Comparison of ENCODE assay signal across 10 mouse cellular contexts in the genomic region with DNA sequence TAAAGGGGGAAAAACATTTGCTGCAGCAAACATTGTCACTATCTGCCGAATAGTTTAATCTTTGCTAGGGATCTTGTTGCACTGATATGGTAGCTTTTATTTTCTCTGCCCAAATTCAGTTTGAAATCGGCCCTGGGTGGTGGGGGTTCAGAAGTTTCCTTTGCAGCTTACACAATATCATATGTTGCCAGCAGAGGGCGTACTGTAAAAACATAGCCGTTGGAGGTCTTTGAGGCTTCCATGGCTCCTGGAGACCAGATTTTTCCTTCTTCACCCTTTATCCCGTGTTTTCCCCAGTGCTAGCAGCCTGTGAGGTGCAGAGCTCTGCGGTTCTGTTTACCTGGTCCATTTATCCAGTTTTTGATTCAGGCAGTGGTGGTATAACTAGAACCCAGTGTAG. TPM values are rescaled to one million over a fixed set of nuclear protein-coding genes. Genes with fewer than 3 reads are reported as not detected.
A peak's percentile ranks its signal among the peaks of the same experiment; 100 is the strongest.
DNase-seq lines count a peak whose midpoint lies in the region; ATAC-seq and TF ChIP-seq lines count a peak whose summit lies in the region.
"Had no signal": no experiment of that assay in that cellular context is flagged by ENCODE, and none has a peak within 500 bp of the region (broad histone marks: within the 10 kb centered on the region; RNA-seq: fewer than 3 reads in every experiment).

No protein-coding gene starts in this region.

- no peak overlapping the region for H3K27ac ChIP-seq in midbrain, embryonic 11.5 days (ENCODE audit: low read depth, low read length)
- no peak overlapping the region for H3K27ac ChIP-seq in midbrain, embryonic 15.5 days
- no peak overlapping the region for H3K27ac ChIP-seq in cortical plate, adult 2 months (ENCODE audit: insufficient read depth, low read length)
- H3K27ac ChIP-seq in liver, postnatal 0 days (ENCODE audit: low read depth) = no peak overlapping the region
- H3K27ac ChIP-seq: liver, embryonic 13.5 days had no signal

- DNase-seq in adrenal gland, adult (ENCODE audit: inconsistent age in 2 of 2, low spot score in 1 of 2) = peak; percentile 7 to 68
- DNase-seq in adrenal gland, postnatal 4 days (ENCODE audit: low spot score in 2 of 2) = no peak
- DNase-seq in midbrain, embryonic 11.5 days (ENCODE audit: low spot score, missing footprints) = peak; percentile 94
- peak; percentile 70 for DNase-seq in induced T-regulatory cell, adult 2 months (ENCODE audit: low read depth)
- peak; percentile 41 for DNase-seq in liver, postnatal 0 days
- peak; percentile 57 to 60 for DNase-seq in right cerebral cortex, adult 2 months (ENCODE audit: low spot score in 2 of 2)
- DNase-seq: liver, embryonic 13.5 days had no signal

- H3K4me1 ChIP-seq in midbrain, embryonic 11.5 days (ENCODE audit: control insufficient read depth, insufficient read depth, low read length) = no peaks in the 10 kb centered on the region
- H3K4me1 ChIP-seq in midbrain, embryonic 15.5 days = no peaks in the 10 kb centered on the region
- peaks cover 2% of the 10 kb centered on the region; the same call in 1 of the 2 replicates for H3K4me1 ChIP-seq in cortical plate, adult 2 months (ENCODE audit: control insufficient read depth, insufficient read depth, low read length)
- no peaks in the 10 kb centered on the region for H3K4me1 ChIP-seq in liver, postnatal 0 days (ENCODE audit: insufficient read depth)
- H3K4me1 ChIP-seq: liver, embryonic 13.5 days had no signal

- no peak for TF ChIP-seq POLR2A in cortical plate, adult 2 months (IDR thresholded peaks at IDR 0.05; ENCODE audit: extremely low read depth, insufficient read depth, low read length)

- no peak overlapping the region for H3K4me3 ChIP-seq in midbrain, embryonic 11.5 days (ENCODE audit: low read depth, low read length)
- no peak overlapping the region for H3K4me3 ChIP-seq in midbrain, embryonic 15.5 days
- no peak overlapping the region for H3K4me3 ChIP-seq in cortical plate, adult 2 months (ENCODE audit: insufficient read depth, low read length)
- no peak overlapping the region for H3K4me3 ChIP-seq in liver, postnatal 0 days (ENCODE audit: low read depth, low read length)
- H3K4me3 ChIP-seq: liver, embryonic 13.5 days had no signal

- no peaks in the 10 kb centered on the region for H3K36me3 ChIP-seq in midbrain, embryonic 11.5 days (ENCODE audit: control insufficient read depth, insufficient read depth, low read length)
- H3K36me3 ChIP-seq in midbrain, embryonic 15.5 days (replicated peaks) = no peaks in the 10 kb centered on the region
- H3K36me3 ChIP-seq in liver, postnatal 0 days (replicated peaks; ENCODE audit: insufficient read depth, low read length) = peaks cover 3% of the 10 kb centered on the region
- H3K36me3 ChIP-seq: liver, embryonic 13.5 days had no signal

- peak; percentile 60 for TF ChIP-seq CTCF in cortical plate, adult 2 months (IDR thresholded peaks at IDR 0.05; ENCODE audit: extremely low read depth, insufficient read depth, low read length)
- peak; percentile 75 for TF ChIP-seq CTCF in liver, postnatal 0 days (IDR thresholded peaks at IDR 0.05; ENCODE audit: low read depth)

- no peak overlapping the region for H3K4me2 ChIP-seq in midbrain, embryonic 11.5 days
- no peak overlapping the region for H3K4me2 ChIP-seq in midbrain, embryonic 15.5 days
- H3K4me2 ChIP-seq in liver, postnatal 0 days (ENCODE audit: low read depth, low read length) = no peak overlapping the region
- H3K4me2 ChIP-seq: liver, embryonic 13.5 days had no signal

- 24% methylated on average over 6 of the region's 6 CpGs for WGBS in midbrain, embryonic 11.5 days
- WGBS in midbrain, embryonic 15.5 days = 22% methylated on average over 6 of the region's 6 CpGs
- 16% methylated on average over 6 of the region's 6 CpGs for WGBS in liver, postnatal 0 days (ENCODE audit: insufficient replicate concordance)

- no peaks in the 10 kb centered on the region for H3K27me3 ChIP-seq in midbrain, embryonic 11.5 days (ENCODE audit: control insufficient read depth, insufficient read depth, low read length)
- H3K27me3 ChIP-seq in midbrain, embryonic 15.5 days (replicated peaks) = no peaks in the 10 kb centered on the region
- no peaks in the 10 kb centered on the region for H3K27me3 ChIP-seq in liver, postnatal 0 days (ENCODE audit: insufficient read depth, low read length)

- H3K9ac ChIP-seq in midbrain, embryonic 11.5 days (ENCODE audit: low read length) = no peak overlapping the region
- H3K9ac ChIP-seq in midbrain, embryonic 15.5 days = no peak overlapping the region
- H3K9ac ChIP-seq in liver, postnatal 0 days (replicated peaks) = no peak overlapping the region
- H3K9ac ChIP-seq: liver, embryonic 13.5 days had no signal

- TF ChIP-seq EP300 in liver, postnatal 0 days (IDR thresholded peaks at IDR 0.05; ENCODE audit: low read depth) = no peak

- no peaks in the 10 kb centered on the region for H3K9me3 ChIP-seq in midbrain, embryonic 11.5 days (ENCODE audit: control insufficient read depth, low read length)
- no peaks in the 10 kb centered on the region for H3K9me3 ChIP-seq in midbrain, embryonic 15.5 days
- no peaks in the 10 kb centered on the region for H3K9me3 ChIP-seq in liver, postnatal 0 days (ENCODE audit: low read length)
- H3K9me3 ChIP-seq: liver, embryonic 13.5 days had no signal

- peak; percentile 33; the same call in 1 of the 2 replicates for ATAC-seq in midbrain, embryonic 11.5 days (ENCODE audit: low FRiP score)
- ATAC-seq in midbrain, embryonic 15.5 days (replicated peaks) = no peak
- no peak for ATAC-seq in liver, postnatal 0 days

RNA-seq across cellular contexts. Expression of gene Rassf6, which starts 39.0 kb away (rescaled TPM):
- 1 to 10 TPM; 1.5 to 4.3 TPM for total RNA-seq in adrenal gland, postnatal 4 days (2021)
- 0.27 and 0.34 TPM in 2 replicates for polyA plus RNA-seq in midbrain, embryonic 11.5 days (2014; fragmentation: Nextera tagmentation; extraction: Ambion mirVana)
- 1.4 and 1.8 TPM in 2 replicates for polyA plus RNA-seq in midbrain, embryonic 15.5 days (2015; fragmentation: Nextera tagmentation; extraction: Ambion mirVana)
- 0.45 and 1.1 TPM in 2 replicates for polyA plus RNA-seq in cortical plate, adult 2 months (2012; rRNA removed)
- 7.1 and 7.9 TPM in 2 replicates for polyA plus RNA-seq in liver, postnatal 0 days (2015; fragmentation: Nextera tagmentation; extraction: Ambion mirVana)

RNA-seq across cellular contexts. Expression of gene 5830473C10Rik, which starts 40.6 kb away (rescaled TPM):
- 1 to 10 TPM in 1 of 2 experiments, under 1 TPM in 1; 0.28 to 6.0 TPM for total RNA-seq in adrenal gland, postnatal 4 days (2021)
- polyA plus RNA-seq in midbrain, embryonic 11.5 days (2014; fragmentation: Nextera tagmentation; extraction: Ambion mirVana) = not detected in 2 replicates
- polyA plus RNA-seq in midbrain, embryonic 15.5 days (2015; fragmentation: Nextera tagmentation; extraction: Ambion mirVana) = 0.09 and 0.13 TPM in 2 replicates
- polyA plus RNA-seq in cortical plate, adult 2 months (2012; rRNA removed) = 0.11 and 0.13 TPM in 2 replicates
- 9.4 and 10.0 TPM in 2 replicates for polyA plus RNA-seq in liver, postnatal 0 days (2015; fragmentation: Nextera tagmentation; extraction: Ambion mirVana)
- polyA plus RNA-seq: C2C12 had no signal

Comparison
In these comparisons a context has a peak if more than half of its experiments do, and no peak if none do; other contexts are left out.
1. DNase-seq: peak in adrenal gland, adult (2 of 2), midbrain, embryonic 11.5 days (single experiment), induced T-regulatory cell, adult 2 months (single experiment), liver, postnatal 0 days (single experiment) and right cerebral cortex, adult 2 months (2 of 2); none in adrenal gland, postnatal 4 days (0 of 2).